7 mouse cellular contexts compared by ENCODE assay signal in genomic region chr5:43235186-43235785, GRCm38 (mm10). TPM values are rescaled to one million over a fixed set of nuclear protein-coding genes. Genes with fewer than 3 reads are reported as not detected.
DNase-seq lines count a peak whose midpoint lies in the region; ATAC-seq and TF ChIP-seq lines count a peak whose summit lies in the region.

No protein-coding gene starts in this region.

- ATAC-seq in embryonic facial prominence, embryonic 11.5 days (replicated peaks; ENCODE audit: insufficient number of reproducible peaks, low FRiP score, low TSS enrichment, low read depth), result no peak
- ATAC-seq in heart, embryonic 16.5 days (replicated peaks; ENCODE audit: extremely low read depth, insufficient read depth, low FRiP score), result no peak
- ATAC-seq in lung, postnatal 0 days, result no peak

- H3K27me3 ChIP-seq in embryonic facial prominence, embryonic 11.5 days (ENCODE audit: control insufficient read depth, insufficient read depth, low read length), result peaks cover 2% of the 10 kb centered on the region; the same call in 1 of the 2 replicates
- no peaks in the 10 kb centered on the region for H3K27me3 ChIP-seq in heart, embryonic 16.5 days (ENCODE audit: control insufficient read depth, insufficient read depth, low read length)
- H3K27me3 ChIP-seq in lung, postnatal 0 days (replicated peaks; ENCODE audit: insufficient read depth, low read length), result no peaks in the 10 kb centered on the region

- H3K36me3 ChIP-seq in embryonic facial prominence, embryonic 11.5 days (replicated peaks; ENCODE audit: control insufficient read depth, insufficient read depth, low read depth, low read length), result no peaks in the 10 kb centered on the region
- no peaks in the 10 kb centered on the region; the same call in 1 of the 2 replicates for H3K36me3 ChIP-seq in heart, embryonic 16.5 days (ENCODE audit: control insufficient read depth, insufficient read depth)
- no peaks in the 10 kb centered on the region for H3K36me3 ChIP-seq in lung, postnatal 0 days (ENCODE audit: insufficient read depth, low read length)

- H3K4me1 ChIP-seq in embryonic facial prominence, embryonic 11.5 days (ENCODE audit: control insufficient read depth, insufficient read depth, low read length), result no peaks in the 10 kb centered on the region
- peaks cover 10% of the 10 kb centered on the region for H3K4me1 ChIP-seq in heart, embryonic 16.5 days (ENCODE audit: control insufficient read depth, insufficient read depth, low read length)
- H3K4me1 ChIP-seq in lung, postnatal 0 days (ENCODE audit: insufficient read depth, low read depth, low read length), result peaks cover 5% of the 10 kb centered on the region

- no peak for TF ChIP-seq EP300 in lung, postnatal 0 days (IDR thresholded peaks at IDR 0.05)

- no peak for TF ChIP-seq CTCF in layer of hippocampus, adult 2 months (conservative IDR thresholded peaks at IDR 0.05)
- TF ChIP-seq CTCF in lung, postnatal 0 days (IDR thresholded peaks at IDR 0.05), result no peak

- no peaks in the 10 kb centered on the region for H3K9me3 ChIP-seq in embryonic facial prominence, embryonic 11.5 days (replicated peaks; ENCODE audit: control insufficient read depth, low read length)
- no peaks in the 10 kb centered on the region for H3K9me3 ChIP-seq in heart, embryonic 16.5 days (replicated peaks; ENCODE audit: control insufficient read depth, low read length)
- no peaks in the 10 kb centered on the region for H3K9me3 ChIP-seq in lung, postnatal 0 days (ENCODE audit: low read length)

- DNase-seq in CD8-positive naive resting alpha-beta T cell, adult 2 months (ENCODE audit: low read depth in 2 of 2, low spot score in 2 of 2), result peak; percentile 25 to 40
- DNase-seq in NIH3T3 (ENCODE audit: low read depth), result peak; percentile 19
- DNase-seq in embryonic facial prominence, embryonic 11.5 days (ENCODE audit: low spot score), result peak; percentile 38
- DNase-seq in layer of hippocampus, adult 2 months (ENCODE audit: low spot score in 2 of 2), result peak in 1 of 2 experiments; percentile 32
- DNase-seq in lung, postnatal 0 days (ENCODE audit: low spot score), result peak; percentile 37
- DNase-seq in right cerebral cortex, postnatal 10 days (ENCODE audit: low spot score in 2 of 2), result peak; percentile 47

- peak overlapping the region; percentile 100 for H3K4me2 ChIP-seq in embryonic facial prominence, embryonic 11.5 days (ENCODE audit: low read depth, low read length)
- H3K4me2 ChIP-seq in heart, embryonic 16.5 days (ENCODE audit: low read depth, low read length), result peak overlapping the region; percentile 68
- H3K4me2 ChIP-seq in lung, postnatal 0 days (replicated peaks; ENCODE audit: low read depth, low read length), result peak overlapping the region; percentile 96

- H3K9ac ChIP-seq in embryonic facial prominence, embryonic 11.5 days (replicated peaks; ENCODE audit: low read length), result peak overlapping the region; percentile 79
- H3K9ac ChIP-seq in heart, embryonic 16.5 days (ENCODE audit: low read length), result peak overlapping the region; percentile 100
- peak overlapping the region; percentile 82 for H3K9ac ChIP-seq in lung, postnatal 0 days (replicated peaks; ENCODE audit: low read depth)

- peak overlapping the region; percentile 78 for H3K4me3 ChIP-seq in embryonic facial prominence, embryonic 11.5 days (ENCODE audit: low read depth, low read length)
- peak overlapping the region; percentile 99 for H3K4me3 ChIP-seq in heart, embryonic 16.5 days (ENCODE audit: low read length)
- peak overlapping the region; percentile 94 for H3K4me3 ChIP-seq in layer of hippocampus, adult 2 months
- H3K4me3 ChIP-seq in lung, postnatal 0 days (ENCODE audit: low read depth, low read length), result peak overlapping the region; percentile 98

- WGBS in embryonic facial prominence, embryonic 11.5 days, result 2% methylated on average over 27 of the region's 27 CpGs
- 1% methylated on average over 27 of the region's 27 CpGs for WGBS in heart, embryonic 16.5 days
- WGBS in lung, postnatal 0 days, result 1% methylated on average over 27 of the region's 27 CpGs

- H3K27ac ChIP-seq in embryonic facial prominence, embryonic 11.5 days (replicated peaks; ENCODE audit: low read depth, low read length), result no peak overlapping the region
- peak overlapping the region; percentile 97 for H3K27ac ChIP-seq in heart, embryonic 16.5 days (ENCODE audit: low read length)
- peak overlapping the region; percentile 97 for H3K27ac ChIP-seq in layer of hippocampus, adult 2 months
- H3K27ac ChIP-seq in lung, postnatal 0 days (ENCODE audit: low read length), result peak overlapping the region; percentile 100

RNA-seq across cellular contexts. Expression of gene Cpeb2, which starts 2.3 kb away (rescaled TPM):
- polyA plus RNA-seq in embryonic facial prominence, embryonic 11.5 days (2014; fragmentation: Nextera tagmentation; extraction: Ambion mirVana), result 2.2 and 2.4 TPM in 2 replicates
- polyA plus RNA-seq in heart, embryonic 16.5 days (2015; fragmentation: Nextera tagmentation; extraction: Ambion mirVana), result 4.5 and 4.8 TPM in 2 replicates
- 10 to 100 TPM; 43.3 to 50.6 TPM for total RNA-seq in layer of hippocampus, adult 2 months (2021)
- 2.1 and 2.8 TPM in 2 replicates for polyA plus RNA-seq in lung, postnatal 0 days (2015; fragmentation: Nextera tagmentation; extraction: Ambion mirVana)
